Mouse (Mus musculus): ENCODE results near the gene Lrpprc.

DNA sequence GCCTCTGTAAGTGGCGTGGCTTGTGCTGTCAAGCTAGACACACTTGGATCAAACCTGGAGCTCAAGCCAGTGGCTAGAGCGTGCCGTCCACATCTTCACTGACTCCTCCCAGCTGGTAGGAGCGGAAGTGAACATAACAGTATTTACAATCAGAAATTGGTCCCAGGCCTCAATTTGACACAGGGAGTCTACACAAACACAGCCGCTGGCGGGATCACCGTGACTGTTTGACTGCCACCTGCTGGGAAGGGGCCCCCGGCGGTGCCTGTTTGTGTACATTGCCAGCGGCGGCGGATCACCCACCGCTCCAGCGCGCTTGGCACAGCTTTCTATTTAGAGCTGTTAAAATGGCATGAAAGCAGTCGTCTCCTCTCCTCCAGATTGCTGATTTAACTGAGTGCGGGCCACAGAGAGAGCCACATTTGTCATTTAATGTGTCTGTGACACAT lies 81.2 kb downstream of the Lrpprc start:
- TF ChIP-seq CTCF (IDR thresholded peaks at IDR 0.05; ENCODE audit: control insufficient read depth, insufficient read depth, insufficient read length) (no peak), MYOD1 (IDR thresholded peaks at IDR 0.05; ENCODE audit: control insufficient read depth, insufficient read length, low read depth) (no peak), CEBPB (IDR thresholded peaks at IDR 0.05; ENCODE audit: low read depth) (no peak), MAX (IDR thresholded peaks at IDR 0.05) (no peak), USF1 (IDR thresholded peaks at IDR 0.05; ENCODE audit: low read depth) (no peak), MYOG (IDR thresholded peaks at IDR 0.05; ENCODE audit: control insufficient read depth, extremely low read depth, insufficient read length) (no peak), FOSL1 (IDR thresholded peaks at IDR 0.05; ENCODE audit: insufficient read depth, low read length, poor library complexity, severe bottlenecking) (no peak)

Measured in C2C12 (cell line).